Mouse (Mus musculus) liver, embryonic 16.5 days (tissue): ENCODE results near the gene Zfp69. TPM values are rescaled to one million over a fixed set of nuclear protein-coding genes. Genes with fewer than 3 reads are reported as not detected.

Source experiments
- ATAC-seq: fragments of 200-750 bp; cut with Nextera tagmentation; 2 replicates; pipeline ENCODE4 v1.8.0; 2017; ENCODE audit warnings: low read depth, mild to moderate bottlenecking, moderate number of reproducible peaks, moderate library complexity
- H3K27ac ChIP-seq: fragments of 300-500 bp; sonication (generic); 2 replicates; pipeline ENCODE4 v1.5.1; 2014; ENCODE audit warnings: mild to moderate bottlenecking, low read length
- H3K27me3 ChIP-seq: fragments of 300-500 bp; sonication (generic); 2 replicates; pipeline ENCODE4 v1.6.1; 2014; ENCODE audit warnings: low read depth, low read length, mixed read lengths; ENCODE audit not compliant: control insufficient read depth, insufficient read depth
- H3K36me3 ChIP-seq: fragments of 300-500 bp; sonication (generic); 2 replicates; pipeline ENCODE4 v1.6.1; 2014; ENCODE audit warnings: mild to moderate bottlenecking; ENCODE audit not compliant: control insufficient read depth, insufficient read depth
- H3K4me1 ChIP-seq: fragments of 300-500 bp; sonication (generic); 2 replicates; pipeline ENCODE4 v1.6.1; 2014; ENCODE audit warnings: low read depth, low read length, mixed read lengths; ENCODE audit not compliant: control insufficient read depth
- H3K4me2 ChIP-seq: fragments of 300-500 bp; sonication (generic); 2 replicates; pipeline ENCODE4 v1.6.1; 2014; ENCODE audit warnings: low read depth, low read length, mixed read lengths
- H3K4me3 ChIP-seq: fragments of 300-500 bp; sonication (generic); 2 replicates; pipeline ENCODE4 v1.5.1; 2014; ENCODE audit warnings: low read depth, mild to moderate bottlenecking, low read length
- H3K9ac ChIP-seq: fragments of 300-500 bp; sonication (generic); 2 replicates; pipeline ENCODE4 v1.6.1; 2014; ENCODE audit warnings: low read depth, low read length
- H3K9me3 ChIP-seq: fragments of 300-500 bp; sonication (generic); replicated peaks from 2 replicates; pipeline ENCODE4 v1.6.1; 2016; ENCODE audit warnings: low read length; ENCODE audit not compliant: control insufficient read depth
- WGBS: fragments of 180-500 bp; shearing (Covaris S2); extraction: QIAGEN DNeasy Blood & Tissue Kit; methylation state at CpG from one replicate; pipeline ENCODE4 v1.1.7; 2014; ENCODE audit not compliant: insufficient replicate concordance; 5-methylcytosine and 5-hydroxymethylcytosine counted together
- polyA plus RNA-seq: library from polyadenylated mRNA; unstranded; fragments of >200 nt; fragmentation: Nextera tagmentation; extraction: Ambion mirVana; gene quantifications from 2 replicates; pipeline ENCODE4 v1.2.1, GENCODE M21; 2015

Zfp69 gene
- polyA plus RNA-seq, 1 experiment from 2014 or later, result 1.6 TPM

DNA sequence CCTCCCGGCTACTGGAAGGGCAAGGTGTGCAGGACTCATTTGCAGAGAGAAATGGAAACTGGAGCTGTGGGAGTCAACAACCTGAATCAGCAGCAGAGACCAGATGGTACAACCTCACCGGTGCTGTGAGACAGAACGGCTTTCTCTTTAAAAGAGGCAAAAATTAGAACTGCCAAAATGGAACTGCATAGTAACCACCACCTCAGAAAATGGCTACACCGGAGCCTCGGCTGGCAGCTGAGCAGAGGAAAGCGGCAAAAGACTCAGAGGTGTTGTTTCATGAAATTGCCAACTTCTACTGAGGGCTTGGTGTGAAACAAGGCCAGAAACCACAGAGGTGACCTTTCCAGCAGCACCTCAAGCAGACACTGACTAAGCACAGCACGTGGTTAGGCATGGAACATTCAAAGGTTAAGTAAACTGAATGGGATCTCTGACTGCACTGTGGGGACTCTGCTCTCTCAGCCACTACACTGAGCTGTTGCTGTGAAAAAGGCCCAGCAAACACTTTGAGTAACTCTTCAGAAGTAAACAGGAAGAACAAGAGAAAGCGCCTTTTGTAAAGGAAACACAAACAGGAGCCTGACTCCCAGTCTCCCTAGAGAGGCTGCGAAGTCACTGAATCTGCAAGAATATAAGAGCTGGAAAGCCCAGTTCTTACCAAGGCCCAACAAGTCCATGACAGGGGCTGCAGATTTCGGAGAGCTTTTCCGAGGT lies 23.4 kb upstream of the Zfp69 start:
- Histone ChIP-seq H3K4me1 (peaks cover 5% of the 10 kb centered on the region), H3K9ac (no peak overlapping the region), H3K4me3 (no peak overlapping the region), H3K36me3 (peaks cover 30% of the 10 kb centered on the region), H3K4me2 (no peak overlapping the region), H3K27me3 (no peaks in the 10 kb centered on the region), H3K27ac (peak overlapping the region; percentile 80), H3K9me3 (no peaks in the 10 kb centered on the region)
- 71% methylated on average over 11 of the region's 11 CpGs for WGBS
- ATAC-seq, result peak; percentile 95

DNA sequence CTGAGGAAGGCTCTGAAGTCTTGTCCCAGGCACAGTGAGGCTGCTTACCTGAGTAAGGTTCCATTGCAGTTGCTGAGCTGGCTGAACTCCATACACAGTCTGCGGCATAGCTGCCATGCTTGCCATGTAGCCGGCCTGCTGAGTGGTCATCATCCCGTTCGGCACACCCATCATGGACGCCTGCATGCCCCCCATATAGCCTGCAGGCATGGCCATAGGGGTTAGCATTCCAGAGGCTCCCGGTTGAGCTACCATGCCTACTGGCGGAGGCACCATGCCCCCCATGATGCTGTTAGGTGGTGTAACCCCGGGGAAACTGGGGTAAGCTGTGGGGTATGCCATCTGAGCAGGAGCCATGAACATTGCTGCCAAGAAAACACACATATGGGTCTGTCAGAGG lies 20.3 kb upstream of the Zfp69 start:
- peaks cover 40% of the 10 kb centered on the region for H3K36me3 ChIP-seq
- no peak for ATAC-seq

DNA sequence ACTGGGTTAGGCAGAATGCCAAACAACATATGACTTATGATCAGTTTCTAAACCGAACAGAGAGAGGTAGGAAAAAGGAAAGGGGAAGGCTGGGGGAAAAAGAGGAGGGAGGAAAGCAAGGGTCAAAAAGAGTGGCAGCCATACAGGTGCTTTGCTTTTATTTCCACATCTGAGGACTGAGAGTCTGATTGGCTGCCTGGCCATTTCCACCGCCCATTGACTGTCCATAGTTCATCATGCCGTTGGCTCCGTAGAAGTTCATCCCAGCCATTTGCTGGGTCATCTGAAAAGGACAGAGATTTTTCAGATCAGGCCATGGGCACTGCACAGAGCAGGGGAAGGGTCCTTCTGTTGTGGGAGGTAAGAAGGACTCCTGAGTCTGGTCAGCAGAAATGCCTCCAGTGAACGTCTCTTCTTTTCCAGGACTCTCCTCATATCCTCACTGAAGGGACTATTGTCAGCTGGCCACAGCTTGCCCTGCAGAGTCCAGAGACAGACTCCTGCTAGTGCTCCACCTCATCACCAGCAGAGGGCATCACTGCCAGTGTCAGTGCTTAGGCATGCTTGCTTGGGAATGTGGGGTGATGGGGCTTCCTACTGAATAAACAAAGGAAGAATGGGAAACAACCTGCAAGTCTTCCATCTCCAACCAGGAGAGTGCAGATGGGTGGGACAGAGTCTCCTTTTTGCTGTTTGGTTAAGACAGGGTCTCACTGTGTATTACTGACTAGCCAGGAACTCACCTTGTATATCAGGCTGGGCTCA lies 18.1 kb upstream of the Zfp69 start:
- WGBS, result 77% methylated on average over 5 of the region's 5 CpGs
- H3K27me3 ChIP-seq, result no peaks in the 10 kb centered on the region
- no peak overlapping the region for H3K4me3 ChIP-seq
- no peak overlapping the region for H3K9ac ChIP-seq
- ATAC-seq, result no peak
- no peak overlapping the region for H3K4me2 ChIP-seq
- H3K4me1 ChIP-seq, result peaks cover 4% of the 10 kb centered on the region
- H3K9me3 ChIP-seq, result no peaks in the 10 kb centered on the region
- no peak overlapping the region for H3K27ac ChIP-seq
- peaks cover 36% of the 10 kb centered on the region for H3K36me3 ChIP-seq

More for the DNA sequence above, 20.3 kb upstream of the Zfp69 start:
- H3K4me1 ChIP-seq, result peaks cover 5% of the 10 kb centered on the region
- H3K9me3 ChIP-seq, result no peaks in the 10 kb centered on the region
- H3K9ac ChIP-seq, result no peak overlapping the region
- no peak overlapping the region for H3K27ac ChIP-seq
- H3K4me2 ChIP-seq, result no peak overlapping the region
- 82% methylated on average over 8 of the region's 8 CpGs for WGBS
- no peaks in the 10 kb centered on the region for H3K27me3 ChIP-seq
- H3K4me3 ChIP-seq, result no peak overlapping the region

DNA sequence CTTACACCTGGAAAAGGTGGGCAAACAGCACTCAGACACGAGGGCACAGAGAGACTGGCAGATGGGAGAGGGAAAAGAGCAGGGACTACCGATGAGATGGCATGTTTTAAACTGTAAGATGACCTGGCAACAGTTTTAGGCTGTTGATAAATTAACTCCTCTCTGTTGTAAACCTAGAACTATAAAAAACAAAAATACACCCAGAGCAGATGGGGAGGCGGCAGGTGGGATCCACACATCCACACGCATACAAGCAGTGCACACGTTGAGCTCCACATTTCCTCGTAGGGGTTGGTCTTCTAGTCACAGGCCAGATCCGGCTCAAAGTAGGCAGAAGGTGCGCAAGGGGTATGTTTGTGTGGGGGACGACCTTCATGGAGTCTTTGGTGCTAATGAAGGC lies 17.0 kb upstream of the Zfp69 start:
- WGBS, result 81% methylated on average over 9 of the region's 9 CpGs
- Histone ChIP-seq H3K27me3 (no peaks in the 10 kb centered on the region), H3K27ac (no peak overlapping the region), H3K4me1 (no peaks in the 10 kb centered on the region), H3K9me3 (no peaks in the 10 kb centered on the region), H3K9ac (no peak overlapping the region), H3K4me2 (no peak overlapping the region), H3K4me3 (no peak overlapping the region), H3K36me3 (peaks cover 29% of the 10 kb centered on the region)
- no peak for ATAC-seq

DNA sequence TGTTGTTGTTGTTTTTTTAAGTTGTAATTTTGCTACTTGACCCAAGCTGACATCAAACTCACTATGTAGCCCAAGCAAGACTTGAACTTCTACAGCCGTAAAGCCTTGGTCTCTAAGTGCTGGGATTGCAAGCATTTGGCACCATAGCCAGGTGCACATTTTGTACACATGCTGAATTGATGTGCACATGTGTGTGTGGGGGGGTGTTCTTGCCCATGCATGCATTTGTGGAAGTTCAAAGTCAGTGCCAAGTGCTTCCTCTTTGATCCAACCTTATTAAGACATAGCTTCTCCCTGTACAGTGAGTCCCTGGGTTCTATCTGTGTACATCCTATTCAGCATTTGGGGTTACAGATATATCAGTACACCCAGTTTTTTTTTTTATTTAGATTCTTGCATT lies 4.1 kb upstream of the Zfp69 start:
- 83% methylated on average over 1 of the region's 1 CpGs for WGBS
- H3K4me1 ChIP-seq, result peaks cover 20% of the 10 kb centered on the region
- H3K4me3 ChIP-seq, result no peak overlapping the region
- no peaks in the 10 kb centered on the region for H3K36me3 ChIP-seq
- H3K9ac ChIP-seq, result no peak overlapping the region
- no peaks in the 10 kb centered on the region for H3K27me3 ChIP-seq
- H3K27ac ChIP-seq, result no peak overlapping the region
- H3K4me2 ChIP-seq, result no peak overlapping the region
- ATAC-seq, result no peak
- no peaks in the 10 kb centered on the region for H3K9me3 ChIP-seq

DNA sequence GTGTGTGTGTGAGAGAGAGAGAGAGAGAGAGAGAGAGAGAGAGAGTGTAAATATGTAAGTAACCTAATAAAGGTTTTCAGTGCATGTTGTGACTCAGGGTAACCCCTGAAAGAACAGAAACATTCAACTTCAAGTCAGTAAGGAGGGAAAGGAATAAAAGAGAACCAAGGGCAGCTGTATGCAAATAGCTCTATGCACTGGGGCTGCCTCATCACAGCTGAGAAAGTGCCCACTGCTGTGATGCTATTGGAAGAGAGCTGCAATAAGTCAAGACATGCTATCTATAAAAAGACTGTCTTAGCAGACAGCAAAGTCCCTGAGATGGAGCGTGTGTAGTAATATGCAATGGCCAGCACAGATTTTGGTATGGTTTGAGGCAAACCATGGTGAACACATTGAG lies 2.2 kb upstream of the Zfp69 start:
- H3K9me3 ChIP-seq, result no peaks in the 10 kb centered on the region
- H3K27me3 ChIP-seq, result no peaks in the 10 kb centered on the region
- H3K4me2 ChIP-seq, result no peak overlapping the region
- H3K27ac ChIP-seq, result no peak overlapping the region
- no peak for ATAC-seq
- H3K4me1 ChIP-seq, result peaks cover 21% of the 10 kb centered on the region
- H3K36me3 ChIP-seq, result no peaks in the 10 kb centered on the region
- H3K9ac ChIP-seq, result no peak overlapping the region
- no peak overlapping the region for H3K4me3 ChIP-seq
- 52% methylated on average over 1 of the region's 1 CpGs for WGBS

DNA sequence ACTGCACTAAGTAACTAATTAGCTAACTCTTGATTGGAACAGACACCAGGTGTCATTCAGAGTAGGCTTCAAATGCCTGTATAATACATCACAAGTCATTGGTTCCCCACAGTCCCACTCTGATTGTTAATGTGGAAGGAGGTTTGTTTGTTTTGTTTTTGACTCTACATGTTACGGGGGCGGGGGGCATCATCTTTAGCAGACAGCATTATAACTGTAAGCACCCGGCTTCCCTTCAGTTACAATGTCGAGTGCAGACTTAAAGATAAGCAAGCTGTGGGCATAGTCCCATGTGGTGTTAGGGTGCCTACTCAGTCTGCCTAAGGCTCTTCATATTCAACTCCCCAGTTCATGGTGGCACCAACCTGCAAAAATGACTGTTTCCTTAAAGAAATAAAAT lies 1.5 kb upstream of the Zfp69 start:
- ATAC-seq, result no peak
- peaks cover 21% of the 10 kb centered on the region for H3K4me1 ChIP-seq
- no peaks in the 10 kb centered on the region for H3K36me3 ChIP-seq
- H3K27me3 ChIP-seq, result no peaks in the 10 kb centered on the region
- H3K27ac ChIP-seq, result peak overlapping the region; percentile 33
- H3K4me3 ChIP-seq, result no peak overlapping the region
- H3K4me2 ChIP-seq, result peak overlapping the region; percentile 97
- WGBS, result 24% methylated on average over 4 of the region's 4 CpGs
- H3K9me3 ChIP-seq, result no peaks in the 10 kb centered on the region
- no peak overlapping the region; the same call in 1 of the 2 replicates for H3K9ac ChIP-seq

DNA sequence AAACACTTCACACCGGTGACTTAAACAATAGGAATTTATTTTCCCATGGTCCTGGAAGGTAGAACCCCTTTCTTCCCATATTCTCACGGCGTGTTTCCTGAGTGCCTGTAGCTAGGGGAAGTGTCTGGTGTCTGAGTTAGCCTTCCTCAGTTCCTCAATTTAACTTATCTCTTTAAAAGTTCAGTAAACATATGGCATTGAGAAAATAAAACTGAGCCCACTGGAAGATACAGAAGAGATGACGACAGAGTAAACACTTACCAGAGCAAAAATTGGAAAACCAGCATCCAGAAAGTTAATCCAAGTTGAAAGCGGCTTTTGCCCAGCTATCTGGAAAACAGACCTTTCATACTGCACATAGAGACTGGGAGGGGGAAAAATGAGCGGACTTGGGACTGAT lies 664 bp upstream of the Zfp69 start:
- ATAC-seq, result no peak

DNA sequence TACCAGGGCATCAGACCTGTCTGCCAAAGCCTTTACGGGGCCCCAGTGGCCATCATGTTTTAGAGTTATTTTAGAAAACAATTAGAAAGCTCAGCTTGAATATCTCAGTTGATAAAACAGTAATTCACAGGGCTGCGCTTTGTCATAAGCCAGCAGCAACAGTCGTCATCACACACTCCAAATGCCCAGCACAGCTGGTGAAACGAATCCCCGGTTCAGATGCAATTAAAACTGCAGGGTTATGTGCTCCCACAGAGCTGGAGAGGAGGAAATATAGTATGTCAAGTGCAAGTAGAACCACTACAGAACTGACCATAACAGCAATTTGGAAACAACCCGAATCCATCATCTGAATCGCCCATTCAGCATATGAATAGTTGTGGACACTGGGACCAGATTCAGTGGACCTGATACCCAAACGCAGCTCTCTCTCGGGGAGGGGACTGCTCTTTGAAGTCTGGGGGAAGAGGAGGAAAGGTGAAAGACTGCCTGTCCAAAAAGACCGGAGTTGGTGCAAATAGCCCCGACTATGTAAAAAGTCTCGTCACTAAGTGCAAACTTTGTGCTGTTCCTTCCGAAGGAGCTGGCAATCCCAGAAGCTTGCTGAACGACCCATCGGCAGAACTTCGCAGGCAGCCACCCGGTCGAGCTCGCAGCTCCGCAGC lies 604 bp downstream of the Zfp69 start:
- peaks cover 4% of the 10 kb centered on the region for H3K36me3 ChIP-seq
- peak overlapping the region; percentile 82 for H3K4me3 ChIP-seq
- H3K27ac ChIP-seq, result peak overlapping the region; percentile 87
- peaks cover 21% of the 10 kb centered on the region for H3K4me1 ChIP-seq
- H3K4me2 ChIP-seq, result peak overlapping the region; percentile 97
- H3K9ac ChIP-seq, result peak overlapping the region; percentile 86
- no peaks in the 10 kb centered on the region for H3K27me3 ChIP-seq
- no peak for ATAC-seq
- no peaks in the 10 kb centered on the region for H3K9me3 ChIP-seq
- 3% methylated on average over 20 of the region's 20 CpGs for WGBS

More for the DNA sequence above, 664 bp upstream of the Zfp69 start:
- Histone ChIP-seq H3K9ac (peak overlapping the region; percentile 86), H3K27ac (peak overlapping the region; percentile 87), H3K9me3 (no peaks in the 10 kb centered on the region), H3K27me3 (no peaks in the 10 kb centered on the region), H3K4me1 (peaks cover 21% of the 10 kb centered on the region), H3K4me3 (peak overlapping the region; percentile 82), H3K4me2 (peak overlapping the region; percentile 97), H3K36me3 (peaks cover 4% of the 10 kb centered on the region; the same call in 1 of the 2 replicates)
- WGBS, result 5% methylated on average over 6 of the region's 6 CpGs
